In genomic region chr7:98164999-98165528, GRCm38 (mm10) we compare ENCODE assay signal across 9 mouse cellular contexts. TPM values are rescaled to one million over a fixed set of nuclear protein-coding genes. Genes with fewer than 3 reads are reported as not detected.
DNase-seq lines count a peak whose midpoint lies in the region; ATAC-seq and TF ChIP-seq lines count a peak whose summit lies in the region.
"Had no signal": no experiment of that assay in that cellular context is flagged by ENCODE, and none has a peak within 500 bp of the region (broad histone marks: within the 10 kb centered on the region; RNA-seq: fewer than 3 reads in every experiment).

No protein-coding gene starts in this region.

- no peak overlapping the region for H3K4me3 ChIP-seq in forebrain, embryonic 15.5 days
- no peak overlapping the region for H3K4me3 ChIP-seq in kidney, embryonic 14.5 days (ENCODE audit: low read length)
- H3K4me3 ChIP-seq in small intestine, adult 2 months (ENCODE audit: low read depth, low read length): peak overlapping the region; percentile 9; the same call in 1 of the 2 replicates

- no peak overlapping the region for H3K4me2 ChIP-seq in forebrain, embryonic 15.5 days (replicated peaks)
- H3K4me2 ChIP-seq in kidney, embryonic 14.5 days (replicated peaks; ENCODE audit: low read depth, low read length): no peak overlapping the region

- no peaks in the 10 kb centered on the region for H3K9me3 ChIP-seq in forebrain, embryonic 15.5 days
- H3K9me3 ChIP-seq in kidney, embryonic 14.5 days (ENCODE audit: control insufficient read depth, low read length): no peaks in the 10 kb centered on the region

- 53% methylated on average over 10 of the region's 10 CpGs for WGBS in forebrain, embryonic 15.5 days
- WGBS in kidney, embryonic 14.5 days: 50% methylated on average over 10 of the region's 10 CpGs
- 10% methylated on average over 10 of the region's 10 CpGs for WGBS in small intestine, adult 2 months

- TF ChIP-seq CTCF in small intestine, adult 2 months (IDR thresholded peaks at IDR 0.05; ENCODE audit: extremely low read depth, insufficient read length, insufficient replicate concordance, low read depth, low read length): 0 out of 2 replicates have a peak, but pooled peaks have one; percentile 14

- H3K27me3 ChIP-seq in forebrain, embryonic 15.5 days: no peaks in the 10 kb centered on the region
- no peaks in the 10 kb centered on the region for H3K27me3 ChIP-seq in kidney, embryonic 14.5 days (ENCODE audit: control insufficient read depth, insufficient read depth, low read length)
- no peaks in the 10 kb centered on the region for H3K27me3 ChIP-seq in small intestine, adult 2 months (ENCODE audit: control insufficient read depth, insufficient read depth, low read length)

- peaks cover 5% of the 10 kb centered on the region for H3K4me1 ChIP-seq in forebrain, embryonic 15.5 days
- peaks cover 13% of the 10 kb centered on the region for H3K4me1 ChIP-seq in kidney, embryonic 14.5 days (ENCODE audit: control insufficient read depth, insufficient read depth, low read length)
- peaks cover 53% of the 10 kb centered on the region for H3K4me1 ChIP-seq in small intestine, adult 2 months (ENCODE audit: control insufficient read depth, insufficient read depth, insufficient read length, low read length)

- TF ChIP-seq POLR2A in small intestine, adult 2 months (IDR thresholded peaks at IDR 0.05; ENCODE audit: low read depth, low read length): no peak

- H3K9ac ChIP-seq in forebrain, embryonic 15.5 days (replicated peaks): no peak overlapping the region
- no peak overlapping the region for H3K9ac ChIP-seq in kidney, embryonic 14.5 days (ENCODE audit: low read depth, low read length)

- no peaks in the 10 kb centered on the region for H3K36me3 ChIP-seq in forebrain, embryonic 15.5 days
- H3K36me3 ChIP-seq in kidney, embryonic 14.5 days (ENCODE audit: control insufficient read depth, insufficient read depth, low read length): no peaks in the 10 kb centered on the region
- no peaks in the 10 kb centered on the region for H3K36me3 ChIP-seq in small intestine, adult 2 months (ENCODE audit: control insufficient read depth, insufficient read depth, low read length)

- H3K27ac ChIP-seq in forebrain, embryonic 15.5 days (replicated peaks): no peak overlapping the region
- H3K27ac ChIP-seq in kidney, embryonic 14.5 days (ENCODE audit: low read depth, low read length): peak overlapping the region; percentile 83
- peak overlapping the region; percentile 87 for H3K27ac ChIP-seq in small intestine, adult 2 months (ENCODE audit: insufficient read depth, low read depth, low read length)

- 0 out of 2 replicates have a peak, but pooled peaks have one; percentile 27 for ATAC-seq in forebrain, embryonic 15.5 days (replicated peaks)
- peak; percentile 63 for ATAC-seq in kidney, embryonic 14.5 days (ENCODE audit: low FRiP score, low TSS enrichment)

- DNase-seq in testis, postnatal 10 days (ENCODE audit: low spot score): peak; percentile 46
- no peak for DNase-seq in testis, postnatal 14 days (ENCODE audit: low spot score)
- DNase-seq in lung, postnatal 10 days: peak; percentile 56
- no peak for DNase-seq in layer of hippocampus, adult 8-10 months (ENCODE audit: low spot score in 2 of 2)
- DNase-seq in layer of hippocampus, adult 18-20 months (ENCODE audit: low spot score in 2 of 2): no peak

RNA-seq across cellular contexts. Expression of gene Capn5, which starts 13.0 kb away (rescaled TPM):
- 15.5 and 15.9 TPM in 2 replicates for polyA plus RNA-seq in forebrain, embryonic 15.5 days (2015; fragmentation: Nextera tagmentation; extraction: Ambion mirVana)
- 4.8 and 10.4 TPM in 2 replicates for polyA plus RNA-seq in kidney, embryonic 14.5 days (2014; fragmentation: Nextera tagmentation; extraction: Ambion mirVana)
- 15.6 and 17.2 TPM in 2 replicates for polyA plus RNA-seq in small intestine, adult 2 months (2012; rRNA removed)
- 10 to 100 TPM; 37.9 to 46.5 (median 40.4) TPM for total RNA-seq in layer of hippocampus, adult 8-10 months (2022)
- total RNA-seq in layer of hippocampus, adult 18-20 months (2021): 10 to 100 TPM; 43.4 to 47.4 TPM

RNA-seq across cellular contexts. Expression of gene Omp, which starts 19.8 kb away (rescaled TPM):
- 0.46 and 0.47 TPM in 2 replicates for polyA plus RNA-seq in forebrain, embryonic 15.5 days (2015; fragmentation: Nextera tagmentation; extraction: Ambion mirVana)
- polyA plus RNA-seq in kidney, embryonic 14.5 days (2014; fragmentation: Nextera tagmentation; extraction: Ambion mirVana): 0.20 and 0.51 TPM in 2 replicates
- polyA plus RNA-seq in small intestine, adult 2 months (2012; rRNA removed): 0.65 and 1.4 TPM in 2 replicates
- 1 to 10 TPM in 3 of 4 experiments, under 1 TPM in 1; 0.92 to 1.3 (median 1.1) TPM for total RNA-seq in layer of hippocampus, adult 8-10 months (2022)
- 1 to 10 TPM; 1.1 to 1.2 TPM for total RNA-seq in layer of hippocampus, adult 18-20 months (2021)

RNA-seq across cellular contexts. Expression of gene B3gnt6, which starts 34.2 kb away (rescaled TPM):
- polyA plus RNA-seq in forebrain, embryonic 15.5 days (2015; fragmentation: Nextera tagmentation; extraction: Ambion mirVana): 0.15 and 0.42 TPM in 2 replicates
- polyA plus RNA-seq in kidney, embryonic 14.5 days (2014; fragmentation: Nextera tagmentation; extraction: Ambion mirVana): 0.15 TPM in 1 of 2 replicates, not detected in the other
- 1.4 and 5.1 TPM in 2 replicates for polyA plus RNA-seq in small intestine, adult 2 months (2012; rRNA removed)
- under 1 TPM; 0.24 to 0.45 (median 0.29) TPM for total RNA-seq in layer of hippocampus, adult 8-10 months (2022)
- under 1 TPM; 0.13 to 0.25 TPM for total RNA-seq in layer of hippocampus, adult 18-20 months (2021)
- total RNA-seq: liver, adult 2 months had no signal

RNA-seq across cellular contexts. Expression of gene Myo7a, which starts 45.7 kb away (rescaled TPM):
- polyA plus RNA-seq in forebrain, embryonic 15.5 days (2015; fragmentation: Nextera tagmentation; extraction: Ambion mirVana): 15.8 and 15.9 TPM in 2 replicates
- 7.9 and 15.4 TPM in 2 replicates for polyA plus RNA-seq in kidney, embryonic 14.5 days (2014; fragmentation: Nextera tagmentation; extraction: Ambion mirVana)
- polyA plus RNA-seq in small intestine, adult 2 months (2012; rRNA removed): 26.9 and 51.7 TPM in 2 replicates
- total RNA-seq in layer of hippocampus, adult 8-10 months (2022): 10 to 100 TPM; 11.1 to 15.0 (median 13.2) TPM
- total RNA-seq in layer of hippocampus, adult 18-20 months (2021): 10 to 100 TPM; 10.0 to 14.5 TPM

Comparison
In these comparisons a context has a peak if more than half of its experiments do, and no peak if none do; other contexts are left out.
1. DNase-seq: peak in testis, postnatal 10 days (single experiment) and lung, postnatal 10 days (single experiment); none in testis, postnatal 14 days (single experiment), layer of hippocampus, adult 8-10 months (0 of 2) and layer of hippocampus, adult 18-20 months (0 of 2).